Mouse (Mus musculus) heart, adult 2 months (tissue): ENCODE data around the gene Elp4.

Experiments
- CTCF ChIP-seq: fragments of 200-600 bp; IDR thresholded peaks from 2 replicates; pipeline ENCODE4 v1.8.1; 2022; ENCODE audit warnings: antibody characterized with exemption, mild to moderate bottlenecking, moderate library complexity
- EP300 ChIP-seq: fragments of 200-500 bp; IDR thresholded peaks from 2 replicates; pipeline ENCODE4 v1.6.1; 2011; ENCODE audit warnings: low read depth, low read length, control low read depth; ENCODE audit not compliant: insufficient read depth
- POLR2A ChIP-seq: fragments of 200-500 bp; IDR thresholded peaks from 2 replicates; pipeline ENCODE4 v1.6.1; 2011; ENCODE audit warnings: mild to moderate bottlenecking, low read depth, low read length, control low read depth; ENCODE audit not compliant: insufficient read depth

DNA sequence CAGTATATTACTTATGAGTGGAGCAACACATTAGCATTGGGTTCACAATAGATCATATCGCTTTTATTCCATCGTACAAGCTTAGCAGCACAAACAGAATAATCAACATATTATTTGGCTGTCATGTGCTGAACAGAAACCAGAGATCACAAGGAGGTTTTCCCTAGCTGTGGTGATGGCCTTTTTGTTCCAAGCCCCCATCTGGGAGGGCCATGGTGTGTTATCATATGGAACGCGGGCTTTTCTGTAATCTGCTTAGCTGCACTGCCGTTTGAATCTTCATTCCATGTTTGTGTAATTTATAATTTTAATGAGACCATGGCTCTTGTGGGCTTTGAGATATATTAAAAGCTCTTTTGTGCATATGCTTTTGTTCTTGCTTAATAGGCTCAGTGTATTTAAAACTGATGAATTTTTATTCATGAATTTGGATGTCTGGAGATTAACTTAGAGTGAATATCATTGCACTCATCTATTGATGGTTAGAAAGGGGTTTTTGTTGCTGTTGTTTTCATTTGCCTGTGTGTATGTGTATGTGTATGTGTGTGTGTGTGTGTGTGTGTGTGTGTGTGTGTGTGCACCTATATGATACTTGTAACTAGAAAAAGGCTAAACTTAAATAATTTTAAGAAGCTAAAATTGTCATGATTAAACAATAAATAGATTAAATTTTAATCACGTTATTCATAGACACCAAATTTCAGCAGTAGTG, 9.4 kb upstream of the Elp4 start:
- TF ChIP-seq CTCF: no peak
- TF ChIP-seq POLR2A: no peak
- no peak for TF ChIP-seq EP300
